Mouse (Mus musculus) hindbrain, embryonic 16.5 days (tissue): ENCODE measurements around the gene Hhipl2. TPM values are rescaled to one million over a fixed set of nuclear protein-coding genes. Genes with fewer than 3 reads are reported as not detected.

Experiments used
- ATAC-seq: fragments of 200-750 bp; cut with Nextera tagmentation; 2 replicates; pipeline ENCODE4 v1.8.0; 2017; ENCODE audit warnings: moderate TSS enrichment, moderate library complexity
- H3K27ac ChIP-seq: fragments of 300-500 bp; sonication (generic); 2 replicates; pipeline ENCODE4 v1.5.1; 2014; ENCODE audit warnings: low read depth, mild to moderate bottlenecking, control low read depth, low read length, moderate library complexity
- H3K27me3 ChIP-seq: fragments of 300-500 bp; sonication (generic); replicated peaks from 2 replicates; pipeline ENCODE4 v1.6.1; 2014; ENCODE audit warnings: low read length; ENCODE audit not compliant: control insufficient read depth, insufficient read depth
- H3K36me3 ChIP-seq: fragments of 300-500 bp; sonication (generic); 2 replicates; pipeline ENCODE4 v1.6.1; 2014; ENCODE audit warnings: mild to moderate bottlenecking, low read length, moderate library complexity, mixed read lengths; ENCODE audit not compliant: control insufficient read depth, insufficient read depth
- H3K4me1 ChIP-seq: fragments of 300-500 bp; sonication (generic); 2 replicates; pipeline ENCODE4 v1.6.1; 2014; ENCODE audit warnings: low read depth, low read length; ENCODE audit not compliant: control insufficient read depth, insufficient read depth
- H3K4me2 ChIP-seq: fragments of 300-500 bp; sonication (generic); 2 replicates; pipeline ENCODE4 v1.6.1; 2014; ENCODE audit warnings: mild to moderate bottlenecking, low read length, control low read depth, moderate library complexity
- H3K4me3 ChIP-seq: fragments of 300-500 bp; sonication (generic); 2 replicates; pipeline ENCODE4 v1.5.1; 2014; ENCODE audit warnings: mild to moderate bottlenecking, low read length, control low read depth, moderate library complexity
- H3K9ac ChIP-seq: fragments of 300-500 bp; sonication (generic); 2 replicates; pipeline ENCODE4 v1.6.1; 2014; ENCODE audit warnings: low read depth, mild to moderate bottlenecking, control low read depth, low read length, moderate library complexity
- H3K9me3 ChIP-seq: fragments of 300-500 bp; sonication (generic); 2 replicates; pipeline ENCODE4 v1.6.1; 2014; ENCODE audit warnings: mild to moderate bottlenecking, low read length, moderate library complexity; ENCODE audit not compliant: control insufficient read depth
- WGBS: fragments of 180-500 bp; shearing (Covaris S2); extraction: QIAGEN DNeasy Blood & Tissue Kit; methylation state at CpG from one replicate; pipeline ENCODE4 v1.1.7; 2014; 5-methylcytosine and 5-hydroxymethylcytosine counted together
- polyA plus RNA-seq: library from polyadenylated mRNA; unstranded; fragments of >200 nt; fragmentation: Nextera tagmentation; extraction: Ambion mirVana; gene quantifications from 2 replicates; pipeline ENCODE4 v1.2.1, GENCODE M21; 2015

Gene Hhipl2
- polyA plus RNA-seq, 1 experiment from 2014 or later = 0.19 TPM

DNA sequence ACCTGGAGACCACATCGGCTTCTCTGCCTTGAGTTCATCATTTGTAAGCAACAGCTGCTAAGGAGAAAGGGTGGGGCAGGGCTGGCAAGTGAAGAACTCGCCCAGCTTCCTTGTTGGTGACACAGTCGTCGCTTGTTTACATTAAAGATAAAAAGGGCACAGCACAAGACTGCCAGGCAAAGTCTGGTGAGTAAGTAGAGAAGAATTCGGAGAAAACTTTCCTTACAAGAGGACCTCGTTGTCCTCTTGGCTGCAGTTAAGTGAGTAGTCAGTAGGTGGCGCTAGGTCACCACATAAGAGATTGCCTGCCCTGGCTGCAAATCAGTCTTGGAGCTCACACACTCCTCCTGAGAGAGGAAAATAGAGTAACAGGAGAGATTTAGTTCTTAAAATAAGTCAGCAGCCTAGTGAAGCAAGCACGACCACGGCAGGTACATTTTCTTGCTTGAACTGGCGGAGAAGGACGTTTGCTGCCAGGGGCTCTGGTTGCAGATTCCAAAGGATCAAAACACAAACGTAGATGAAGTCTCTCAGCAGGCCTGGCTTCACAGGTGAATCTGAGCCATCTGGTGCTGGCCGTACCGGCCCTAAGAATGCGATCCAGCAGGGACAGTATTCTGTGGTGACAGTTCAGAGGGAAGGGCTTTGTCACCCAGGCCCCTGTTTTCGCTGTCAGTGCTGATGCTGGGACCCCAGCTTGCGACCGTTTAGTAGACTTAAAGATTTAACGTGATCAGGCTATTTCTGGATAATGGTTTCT, 24.2 kb downstream of the Hhipl2 start:
- Histone ChIP-seq H3K36me3 (no peaks in the 10 kb centered on the region), H3K27ac (no peak overlapping the region), H3K4me1 (no peaks in the 10 kb centered on the region), H3K27me3 (no peaks in the 10 kb centered on the region; the same call in 1 of the 2 replicates), H3K9me3 (no peaks in the 10 kb centered on the region), H3K4me3 (no peak overlapping the region), H3K4me2 (no peak overlapping the region), H3K9ac (no peak overlapping the region)
- 23% methylated on average over 19 of the region's 19 CpGs for WGBS
- peak; percentile 80 for ATAC-seq

DNA sequence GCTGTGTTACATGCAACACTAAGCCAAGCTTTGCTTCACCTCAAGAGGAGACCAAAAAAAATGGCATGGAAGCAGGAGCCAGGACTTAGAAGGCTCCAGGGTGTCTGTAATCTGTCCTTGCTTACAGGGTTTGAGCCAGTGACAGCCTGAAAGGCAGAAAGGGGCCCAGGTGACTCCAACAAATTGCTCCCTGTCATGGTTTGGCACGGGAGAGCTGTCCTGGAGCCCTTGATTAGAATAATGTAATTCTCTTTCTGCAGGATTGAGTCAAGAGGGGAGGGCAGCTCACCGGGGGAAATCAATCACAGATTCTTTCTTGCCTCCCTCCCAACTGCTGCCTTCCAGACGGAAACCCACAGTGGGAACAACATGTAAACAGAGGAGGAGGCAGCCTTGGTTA, 35.1 kb downstream of the Hhipl2 start:
- ATAC-seq = peak; percentile 52; the same call in 1 of the 2 replicates
- no peaks in the 10 kb centered on the region for H3K27me3 ChIP-seq
- H3K4me3 ChIP-seq = no peak overlapping the region
- no peak overlapping the region for H3K9ac ChIP-seq
- H3K9me3 ChIP-seq = no peaks in the 10 kb centered on the region
- no peak overlapping the region for H3K4me2 ChIP-seq
- WGBS = 9% methylated on average over 3 of the region's 3 CpGs
- H3K27ac ChIP-seq = no peak overlapping the region
- no peaks in the 10 kb centered on the region for H3K36me3 ChIP-seq
- H3K4me1 ChIP-seq = no peaks in the 10 kb centered on the region

Other genes with a start within 250 kb of the Hhipl2 start
- 7.5 and 8.1 TPM in 2 replicates for gene Disp1, start 196.7 kb upstream of the Hhipl2 start, polyA plus RNA-seq
- gene Aida, start 121.6 kb upstream of the Hhipl2 start, polyA plus RNA-seq = 51.2 and 54.4 TPM in 2 replicates
- gene Brox, start 120.9 kb upstream of the Hhipl2 start, polyA plus RNA-seq = 98.7 and 103 TPM in 2 replicates
- 102 and 116 TPM in 2 replicates for gene Mia3, start 48.7 kb upstream of the Hhipl2 start, polyA plus RNA-seq
- 15.0 and 16.1 TPM in 2 replicates for gene Taf1a, start 29.2 kb upstream of the Hhipl2 start, polyA plus RNA-seq